In the genomic region with DNA sequence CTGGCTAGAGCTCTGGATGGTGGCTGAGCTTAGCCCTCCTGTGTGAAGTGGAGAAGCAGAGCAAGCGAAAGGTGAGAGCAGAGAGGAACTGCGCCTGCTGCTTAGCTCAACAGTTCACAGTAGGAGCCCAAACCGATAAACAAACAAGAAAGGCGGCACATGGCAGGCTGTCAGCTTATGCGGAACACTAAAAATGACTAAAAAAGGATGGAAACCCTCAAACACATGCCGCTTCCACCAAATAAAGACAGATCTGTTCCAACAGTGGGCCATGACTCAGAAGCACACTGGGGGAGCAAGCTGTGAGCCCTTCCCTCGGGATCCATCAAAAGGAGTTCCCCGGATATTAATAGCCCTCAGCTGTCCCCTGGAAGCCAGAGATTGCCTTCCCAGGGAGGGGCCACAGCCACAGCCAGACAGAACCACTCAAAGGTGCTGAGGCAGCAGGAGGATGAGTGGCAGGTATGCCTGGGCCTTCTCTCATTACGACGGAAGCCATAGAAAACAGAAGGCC, we compare ENCODE assay signal across 8 mouse cellular contexts. TPM values are rescaled to one million over a fixed set of nuclear protein-coding genes. Genes with fewer than 3 reads are reported as not detected.
DNase-seq lines count a peak whose midpoint lies in the region; ATAC-seq and TF ChIP-seq lines count a peak whose summit lies in the region.

No protein-coding gene starts in this region.

- H3K9me3 ChIP-seq in neural tube, embryonic 13.5 days, result no peaks in the 10 kb centered on the region
- H3K9me3 ChIP-seq in forebrain, postnatal 0 days (ENCODE audit: low read length), result no peaks in the 10 kb centered on the region
- no peaks in the 10 kb centered on the region for H3K9me3 ChIP-seq in stomach, embryonic 14.5 days (ENCODE audit: control insufficient read depth, low read depth, low read length)

- 0 out of 2 replicates have a peak overlapping the region, but pooled peaks have one; percentile 22 for H3K9ac ChIP-seq in neural tube, embryonic 13.5 days
- H3K9ac ChIP-seq in forebrain, postnatal 0 days, result peak overlapping the region; percentile 22; the same call in 1 of the 2 replicates
- H3K9ac ChIP-seq in stomach, embryonic 14.5 days (replicated peaks; ENCODE audit: low read depth, low read length), result no peak overlapping the region

- WGBS in neural tube, embryonic 13.5 days, result 15% methylated on average over 10 of the region's 10 CpGs
- 17% methylated on average over 10 of the region's 10 CpGs for WGBS in forebrain, postnatal 0 days
- 27% methylated on average over 10 of the region's 10 CpGs for WGBS in stomach, embryonic 14.5 days

- no peak overlapping the region for H3K4me3 ChIP-seq in neural tube, embryonic 13.5 days
- no peak overlapping the region for H3K4me3 ChIP-seq in forebrain, postnatal 0 days (ENCODE audit: low read depth, low read length)
- H3K4me3 ChIP-seq in stomach, embryonic 14.5 days (ENCODE audit: low read depth, low read length), result no peak overlapping the region

- no peak for ATAC-seq in neural tube, embryonic 13.5 days (ENCODE audit: low read depth)
- ATAC-seq in forebrain, postnatal 0 days, result peak; percentile 66
- ATAC-seq in stomach, embryonic 14.5 days (ENCODE audit: insufficient number of reproducible peaks, insufficient read depth, low FRiP score, low read depth), result no peak; the same call in 1 of the 2 replicates

- no peaks in the 10 kb centered on the region; the same call in 1 of the 2 replicates for H3K27me3 ChIP-seq in neural tube, embryonic 13.5 days
- no peaks in the 10 kb centered on the region for H3K27me3 ChIP-seq in forebrain, postnatal 0 days (ENCODE audit: insufficient read depth, low read length)
- H3K27me3 ChIP-seq in stomach, embryonic 14.5 days (ENCODE audit: control insufficient read depth, insufficient read depth, low read length), result no peaks in the 10 kb centered on the region

- peak overlapping the region; percentile 49; the same call in 1 of the 2 replicates for H3K27ac ChIP-seq in neural tube, embryonic 13.5 days (replicated peaks)
- H3K27ac ChIP-seq in forebrain, postnatal 0 days (ENCODE audit: low read depth, low read length), result peak overlapping the region; percentile 45
- H3K27ac ChIP-seq in stomach, embryonic 14.5 days (ENCODE audit: low read length), result peak overlapping the region; percentile 61; the same call in 1 of the 2 replicates

- H3K4me2 ChIP-seq in neural tube, embryonic 13.5 days, result no peak overlapping the region
- H3K4me2 ChIP-seq in forebrain, postnatal 0 days (ENCODE audit: low read depth), result no peak overlapping the region
- H3K4me2 ChIP-seq in stomach, embryonic 14.5 days (replicated peaks; ENCODE audit: low read depth, low read length), result no peak overlapping the region; the same call in 1 of the 2 replicates

- no peaks in the 10 kb centered on the region for H3K36me3 ChIP-seq in neural tube, embryonic 13.5 days
- no peaks in the 10 kb centered on the region for H3K36me3 ChIP-seq in forebrain, postnatal 0 days (ENCODE audit: insufficient read depth)
- H3K36me3 ChIP-seq in stomach, embryonic 14.5 days (ENCODE audit: control insufficient read depth, insufficient read depth, low read length), result no peaks in the 10 kb centered on the region

- DNase-seq in cerebellum, adult 18-20 months, result peak; percentile 50 to 51
- no peak for DNase-seq in cerebellum, postnatal 14 days
- no peak for DNase-seq in neural tube, embryonic 10.5 days (ENCODE audit: extremely low spot score, low spot score)
- peak; percentile 69 for DNase-seq in forebrain, postnatal 0 days
- peak; percentile 66 to 75 for DNase-seq in left cerebral cortex, postnatal 14 days (ENCODE audit: low spot score in 2 of 2)
- DNase-seq in adrenal gland, postnatal 10 days, result no peak

- peaks cover 54% of the 10 kb centered on the region for H3K4me1 ChIP-seq in neural tube, embryonic 13.5 days (replicated peaks)
- peaks cover 9% of the 10 kb centered on the region for H3K4me1 ChIP-seq in forebrain, postnatal 0 days (ENCODE audit: insufficient read depth)
- peaks cover 36% of the 10 kb centered on the region for H3K4me1 ChIP-seq in stomach, embryonic 14.5 days (ENCODE audit: control insufficient read depth, insufficient read depth, low read length)

- TF ChIP-seq CTCF in forebrain, postnatal 0 days (IDR thresholded peaks at IDR 0.05; ENCODE audit: low read depth), result no peak

- intact Hi-C loops in left cerebral cortex, postnatal 14 days (cut with DNase I), result no loop called here

RNA-seq across cellular contexts. Expression of a gene that starts 20.8 kb away (rescaled TPM):
- 11.0 and 11.8 TPM in 2 replicates for polyA plus RNA-seq in neural tube, embryonic 13.5 days (2015; fragmentation: Nextera tagmentation; extraction: Ambion mirVana)
- 31.3 and 31.5 TPM in 2 replicates for total RNA-seq in forebrain, postnatal 0 days (2014; rRNA removed)
- 12.4 and 14.6 TPM in 2 replicates for polyA plus RNA-seq in forebrain, postnatal 0 days (2015; fragmentation: Nextera tagmentation; extraction: Ambion mirVana)
- 10 to 100 TPM; 21.6 to 22.4 TPM for total RNA-seq in left cerebral cortex, postnatal 14 days (2021)
- 12.1 and 13.3 TPM in 2 replicates for polyA plus RNA-seq in stomach, embryonic 14.5 days (2014; fragmentation: Nextera tagmentation; extraction: Ambion mirVana)
- 10 to 100 TPM in 1 of 2 experiments, 1 to 10 TPM in 1; 9.2 to 16.4 TPM for total RNA-seq in adrenal gland, postnatal 10 days (2021)

Comparison
In these comparisons a context has a peak if more than half of its experiments do, and no peak if none do; other contexts are left out.
1. DNase-seq: peak in cerebellum, adult 18-20 months (2 of 2), forebrain, postnatal 0 days (single experiment) and left cerebral cortex, postnatal 14 days (2 of 2); none in cerebellum, postnatal 14 days (0 of 2), neural tube, embryonic 10.5 days (single experiment) and adrenal gland, postnatal 10 days (single experiment).
2. Peak in every context shown above with its lines, with median percentiles within 50 percentile points of each other: H3K27ac ChIP-seq.